Mouse (Mus musculus): ENCODE data around the gene Tmcc1.

GRCm38 (mm10) chr6:116198173-116198572, 4.9 kb upstream of the Tmcc1 start:
- TF ChIP-seq POLR2A (IDR thresholded peaks at IDR 0.05; ENCODE audit: control insufficient read depth, low read depth, low read length) (no peak), CTCF (IDR thresholded peaks at IDR 0.05; ENCODE audit: control insufficient read depth, insufficient read depth, insufficient replicate concordance, low read depth, low read length) (no peak)

Measured in testis, adult 2 months (tissue).